Comparison of ENCODE assay signal across 20 mouse cellular contexts in genomic region chr19:34699300-34699699, GRCm38 (mm10). TPM values are rescaled to one million over a fixed set of nuclear protein-coding genes. Genes with fewer than 3 reads are reported as not detected.
"Had no signal": no experiment of that assay in that cellular context is flagged by ENCODE, and none has a peak within 500 bp of the region (broad histone marks: within the 10 kb centered on the region; RNA-seq: fewer than 3 reads in every experiment).

No protein-coding gene starts in this region.

- H3K4me1 ChIP-seq: liver, embryonic 12.5 days; liver, embryonic 15.5 days; megakaryocyte, embryonic 14.5 days; midbrain, embryonic 10.5 days; neural tube, embryonic 12.5 days; neural tube, embryonic 15.5 days; stomach, embryonic 15.5 days had no signal

- H3K9ac ChIP-seq: intestine, embryonic 15.5 days; liver, embryonic 12.5 days; liver, embryonic 15.5 days; lung, embryonic 15.5 days; neural tube, embryonic 12.5 days; neural tube, embryonic 15.5 days; stomach, embryonic 15.5 days had no signal

- H3K4me3 ChIP-seq: intestine, embryonic 15.5 days; left cerebral cortex, adult 2 months; liver, embryonic 12.5 days; liver, embryonic 15.5 days; lung, embryonic 15.5 days; megakaryocyte, embryonic 14.5 days; midbrain, embryonic 10.5 days; neural tube, embryonic 12.5 days; neural tube, embryonic 15.5 days; stomach, embryonic 15.5 days had no signal

- H3K36me3 ChIP-seq: intestine, embryonic 15.5 days; liver, embryonic 12.5 days; liver, embryonic 15.5 days; lung, embryonic 15.5 days; midbrain, embryonic 10.5 days; neural tube, embryonic 12.5 days; neural tube, embryonic 15.5 days; stomach, embryonic 15.5 days had no signal

- H3K9me3 ChIP-seq: intestine, embryonic 15.5 days; liver, embryonic 12.5 days; liver, embryonic 15.5 days; lung, embryonic 15.5 days; megakaryocyte, embryonic 14.5 days; midbrain, embryonic 10.5 days; neural tube, embryonic 12.5 days; neural tube, embryonic 15.5 days; stomach, embryonic 15.5 days had no signal

- H3K4me2 ChIP-seq: intestine, embryonic 15.5 days; liver, embryonic 12.5 days; liver, embryonic 15.5 days; lung, embryonic 15.5 days; neural tube, embryonic 12.5 days; neural tube, embryonic 15.5 days; stomach, embryonic 15.5 days had no signal

- DNase-seq: layer of hippocampus, postnatal 36 days; lung, adult 18-20 months; lung, postnatal 10 days; lung, postnatal 36 days; midbrain, embryonic 14.5 days; right cerebral cortex, adult 18-20 months; right cerebral cortex, postnatal 14 days; right cerebral cortex, postnatal 4 days; thymus, postnatal 36 days had no signal

- H3K27ac ChIP-seq: intestine, embryonic 15.5 days; left cerebral cortex, adult 2 months; liver, embryonic 12.5 days; liver, embryonic 15.5 days; lung, embryonic 15.5 days; midbrain, embryonic 10.5 days; neural tube, embryonic 12.5 days; neural tube, embryonic 15.5 days; stomach, embryonic 15.5 days had no signal

- ATAC-seq: hindbrain, embryonic 16.5 days; intestine, embryonic 15.5 days; liver, embryonic 12.5 days had no signal

- H3K27me3 ChIP-seq: intestine, embryonic 15.5 days; liver, embryonic 12.5 days; liver, embryonic 15.5 days; lung, embryonic 15.5 days; megakaryocyte, embryonic 14.5 days; neural tube, embryonic 12.5 days; neural tube, embryonic 15.5 days; stomach, embryonic 15.5 days had no signal

RNA-seq across cellular contexts. Expression of gene Ifit1, which starts 58.6 kb away (rescaled TPM):
- polyA plus RNA-seq: midbrain, embryonic 10.5 days had no signal

RNA-seq across cellular contexts. Expression of gene Ifit1bl2, which starts 58.8 kb away (rescaled TPM):
- polyA plus RNA-seq: liver, embryonic 12.5 days had no signal
